Mouse (Mus musculus): ENCODE results near the gene Adamtsl1.

GRCm38 (mm10) chr4:86270085-86270484, 756.1 kb downstream of the Adamtsl1 start:
- TF ChIP-seq CTCF (IDR thresholded peaks at IDR 0.05; ENCODE audit: extremely low read depth, insufficient read depth, insufficient read length, insufficient replicate concordance) (no peak), POLR2A (IDR thresholded peaks at IDR 0.05; ENCODE audit: low read depth, low read length) (no peak)

All from spleen, adult 2 months (tissue).